Mouse (Mus musculus) liver, embryonic 14.5 days (tissue): ENCODE data around the gene Id3. TPM values are rescaled to one million over a fixed set of nuclear protein-coding genes. Genes with fewer than 3 reads are reported as not detected.

Experiments used
- ATAC-seq: fragments of 200-750 bp; cut with Nextera tagmentation; 2 replicates; pipeline ENCODE4 v1.8.0; 2017; ENCODE audit warnings: moderate number of reproducible peaks, mild to moderate bottlenecking, moderate library complexity; ENCODE audit not compliant: insufficient read depth
- DNase-seq, 3 experiments: peaks; one replicate each; pipeline ENCODE4 v3.0.0-alpha.2; 2012 to 2013; ENCODE audit warnings: low read depth in 3 of 3, low spot score in 3 of 3
- H3K27ac ChIP-seq: fragments of 300-500 bp; sonication (generic); 2 replicates; pipeline ENCODE4 v1.5.1; 2014; ENCODE audit warnings: moderate library complexity, mild to moderate bottlenecking, control low read depth, inconsistent platforms
- H3K27me3 ChIP-seq: fragments of 300-500 bp; sonication (generic); 2 replicates; pipeline ENCODE4 v1.6.1; 2014; ENCODE audit warnings: mild to moderate bottlenecking, low read length, moderate library complexity; ENCODE audit not compliant: control insufficient read depth, insufficient read depth
- H3K36me3 ChIP-seq: fragments of 300-500 bp; sonication (generic); replicated peaks from 2 replicates; pipeline ENCODE4 v1.6.1; 2014; ENCODE audit warnings: low read depth; ENCODE audit not compliant: control insufficient read depth, insufficient read depth
- H3K4me1 ChIP-seq, 2 experiments: fragments of 200-500 bp in 1 of 2; fragments of 300-500 bp in 1 of 2; sonication (generic) in 1 of 2; replicated peaks; 2 replicates each; pipeline ENCODE4 v1.6.1; 2012 to 2014; ENCODE audit warnings: antibody characterized with exemption in 1 of 2, inconsistent platforms in 1 of 2, low read length in 1 of 2; ENCODE audit not compliant: control insufficient read depth in 2 of 2, insufficient read depth in 2 of 2
- H3K4me2 ChIP-seq: fragments of 300-500 bp; sonication (generic); 2 replicates; pipeline ENCODE4 v1.6.1; 2014; ENCODE audit warnings: low read depth, mild to moderate bottlenecking, control low read depth, moderate library complexity
- H3K4me3 ChIP-seq, 2 experiments: fragments of 200-500 bp in 1 of 2; fragments of 300-500 bp in 1 of 2; sonication (generic) in 1 of 2; 2 replicates each; pipeline ENCODE4 v1.5.1; 2012 to 2014; ENCODE audit warnings: low read depth in 2 of 2, low read length in 2 of 2, mild to moderate bottlenecking in 2 of 2, control low read depth in 1 of 2, inconsistent platforms in 1 of 2, moderate library complexity in 1 of 2; ENCODE audit not compliant: insufficient read depth in 1 of 2
- H3K9ac ChIP-seq: fragments of 300-500 bp; sonication (generic); replicated peaks from 2 replicates; pipeline ENCODE4 v1.6.1; 2014; ENCODE audit warnings: mild to moderate bottlenecking, control low read depth, moderate library complexity
- H3K9me3 ChIP-seq: fragments of 300-500 bp; sonication (generic); 2 replicates; pipeline ENCODE4 v1.6.1; 2016; ENCODE audit warnings: low read length, mixed read lengths; ENCODE audit not compliant: control insufficient read depth
- CTCF ChIP-seq: IDR thresholded peaks from 2 replicates; pipeline ENCODE4 v1.5.1; 2016; ENCODE audit warnings: antibody characterized with exemption, low read depth, control low read depth
- EP300 ChIP-seq: IDR thresholded peaks from 2 replicates; pipeline ENCODE4 v1.6.1; 2016; ENCODE audit warnings: antibody characterized with exemption, low read depth
- whole genome bisulfite sequencing: fragments of 180-500 bp; shearing (Covaris S2); extraction: QIAGEN DNeasy Blood & Tissue Kit; methylation state at CpG from one replicate; pipeline ENCODE4 v1.1.7; 2014; ENCODE audit not compliant: insufficient replicate concordance; 5-methylcytosine and 5-hydroxymethylcytosine counted together
- polyA plus RNA-seq, 2 experiments: library from polyadenylated mRNA; depleted of rRNA in 1 of 2; stranded (reverse) in 1 of 2; unstranded in 1 of 2; fragments of >200 nt; fragmentation: Nextera tagmentation in 1 of 2; extraction: Ambion mirVana in 1 of 2; gene quantifications; 2 replicates each; pipeline versions ENCODE4 v1.2.1 to v1.2.3; 2012 to 2014

Id3 gene
- polyA plus RNA-seq, 2 experiments, result 23.0 to 33.8 TPM

GRCm38 (mm10) chr4:136133801-136134200 is 9.5 kb upstream of the Id3 start:
- no peak for ATAC-seq
- H3K4me2 ChIP-seq, result no peak overlapping the region
- 16% methylated on average over 9 of the region's 9 CpGs for WGBS
- TF ChIP-seq EP300 (no peak), CTCF (no peak)
- 0 out of 4 replicates have a peak, but pooled peaks cover 0 to 2% of the 10 kb centered on the region in 2 experiments for H3K4me1 ChIP-seq
- peaks cover 34% of the 10 kb centered on the region for H3K27me3 ChIP-seq
- no peaks in the 10 kb centered on the region for H3K9me3 ChIP-seq
- no peak for DNase-seq
- no peaks in the 10 kb centered on the region for H3K36me3 ChIP-seq
- no peak overlapping the region for H3K27ac ChIP-seq
- H3K9ac ChIP-seq, result no peak overlapping the region
- H3K4me3 ChIP-seq, result no peak overlapping the region

DNA sequence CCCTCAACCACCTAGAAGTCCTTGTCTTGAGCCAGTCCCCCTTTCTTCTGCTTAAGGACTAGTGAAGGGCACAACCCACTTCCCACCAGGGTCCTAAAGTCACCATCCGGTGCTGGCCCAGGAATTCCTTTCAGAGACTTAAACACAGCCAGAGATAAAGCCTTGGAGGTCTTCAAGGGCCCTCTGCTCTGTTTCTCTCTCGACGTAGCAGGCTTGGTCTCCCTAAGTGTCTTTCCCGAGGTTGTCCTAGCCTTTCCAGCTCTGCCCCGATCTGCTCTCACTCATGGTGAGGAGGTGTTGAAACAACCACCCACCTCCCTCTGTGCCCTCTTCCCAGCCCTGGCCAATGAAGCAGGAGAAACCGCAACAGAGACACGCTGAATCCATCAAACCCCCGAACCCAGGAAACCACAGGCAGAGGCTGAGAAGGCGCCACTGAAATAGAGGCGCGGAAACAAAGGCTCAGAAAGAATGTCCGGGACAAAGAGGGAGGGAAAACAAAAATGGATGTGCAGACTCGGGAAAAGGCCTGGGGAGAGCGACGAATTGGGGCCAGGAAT is 8.8 kb upstream of the Id3 start:
- DNase-seq, result no peak

GRCm38 (mm10) chr4:136134978-136135873 is 8.1 kb upstream of the Id3 start:
- no peak for TF ChIP-seq CTCF
- no peak for TF ChIP-seq EP300
- Histone ChIP-seq H3K4me1 (peaks cover 4 to 5% of the 10 kb centered on the region in 2 experiments; a peak in 3 of 4 replicates), H3K27me3 (peaks cover 45% of the 10 kb centered on the region), H3K9ac (no peak overlapping the region), H3K9me3 (no peaks in the 10 kb centered on the region), H3K36me3 (no peaks in the 10 kb centered on the region), H3K27ac (no peak overlapping the region), H3K4me3 (peak overlapping the region in 1 of 2 experiments; percentile 36; a peak in 2 of 4 replicates), H3K4me2 (peak overlapping the region; percentile 54)
- DNase-seq (no peak), ATAC-seq (no peak)
- WGBS, result 6% methylated on average over 41 of the region's 50 CpGs

More for the DNA sequence above, 8.8 kb upstream of the Id3 start:
- Histone ChIP-seq H3K4me3 (peak overlapping the region in 1 of 2 experiments; percentile 36; a peak in 2 of 4 replicates), H3K4me1 (0 out of 4 replicates have a peak, but pooled peaks cover 0 to 2% of the 10 kb centered on the region in 2 experiments), H3K36me3 (no peaks in the 10 kb centered on the region), H3K27ac (no peak overlapping the region), H3K4me2 (peak overlapping the region; percentile 54), H3K9ac (no peak overlapping the region), H3K27me3 (peaks cover 38% of the 10 kb centered on the region), H3K9me3 (no peaks in the 10 kb centered on the region)
- ATAC-seq, result no peak
- TF ChIP-seq EP300, result no peak
- no peak for TF ChIP-seq CTCF
- 1% methylated on average over 15 of the region's 15 CpGs for WGBS

DNA sequence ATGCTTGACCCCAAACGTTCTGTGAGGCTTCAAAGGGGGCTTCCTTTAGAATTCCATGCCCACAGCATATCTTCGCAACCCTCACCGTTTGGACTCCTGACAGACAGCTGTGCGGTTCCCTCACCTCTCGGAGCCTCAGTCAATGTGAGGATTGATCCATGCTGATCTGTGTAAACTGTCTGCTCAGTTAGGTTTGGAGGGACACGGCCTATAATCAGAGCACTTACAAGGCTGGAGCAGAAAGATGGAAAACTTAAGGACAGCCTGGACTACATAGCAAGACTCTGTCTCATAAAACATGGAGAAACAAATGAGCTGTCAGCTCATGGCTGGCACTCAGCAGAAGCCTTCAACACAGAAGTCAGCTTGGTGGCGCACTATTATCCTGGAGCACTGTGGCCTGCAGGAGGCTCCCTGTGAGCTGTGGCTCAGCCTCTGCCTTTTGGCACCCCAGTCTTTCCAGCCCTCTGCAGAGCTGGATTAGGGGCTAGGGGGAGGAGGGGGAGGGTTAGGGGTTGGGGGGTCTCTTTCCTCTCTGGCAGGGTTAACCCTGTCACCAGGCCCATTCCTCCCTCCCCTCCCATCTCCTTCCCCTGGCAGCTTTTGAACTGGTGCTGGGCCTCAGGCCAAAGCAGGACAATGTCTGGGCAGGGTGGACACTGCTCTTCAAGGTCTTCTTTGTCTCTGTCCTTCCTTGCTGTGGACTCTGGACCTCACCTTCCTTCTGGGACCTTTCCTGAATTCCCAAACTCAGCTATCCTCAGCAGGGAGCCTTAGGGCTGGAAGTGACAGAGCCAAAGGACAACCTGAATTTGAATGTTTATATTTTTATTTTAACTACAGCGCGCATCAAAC is 7.2 kb upstream of the Id3 start:
- H3K4me3 ChIP-seq, result no peak overlapping the region
- H3K36me3 ChIP-seq, result no peaks in the 10 kb centered on the region
- peaks cover 54% of the 10 kb centered on the region for H3K27me3 ChIP-seq
- H3K27ac ChIP-seq, result no peak overlapping the region
- peaks cover 4 to 11% of the 10 kb centered on the region in 2 experiments; a peak in 3 of 4 replicates for H3K4me1 ChIP-seq
- DNase-seq, result no peak
- TF ChIP-seq EP300, result no peak
- 0 out of 2 replicates have a peak, but pooled peaks have one; percentile 13 for TF ChIP-seq CTCF
- WGBS, result 48% methylated on average over 9 of the region's 9 CpGs
- H3K9me3 ChIP-seq, result no peaks in the 10 kb centered on the region
- no peak overlapping the region for H3K9ac ChIP-seq
- ATAC-seq, result no peak
- H3K4me2 ChIP-seq, result no peak overlapping the region
